Mouse (Mus musculus) heart, postnatal 14 days (tissue): ENCODE data around the gene Rassf2. TPM values are rescaled to one million over a fixed set of nuclear protein-coding genes. Genes with fewer than 3 reads are reported as not detected.

Source experiments
- total RNA-seq, 2 experiments: library from RNA; stranded (reverse); gene quantifications; 2 replicates each; pipeline ENCODE4 v1.2.3; 2021

Rassf2 gene
- total RNA-seq, 2 experiments from 2014 or later, result 13.7 to 17.8 TPM

Other genes starting within 250 kb of the Rassf2 start
- gene Erv3, start 170.5 kb downstream of the Rassf2 start, total RNA-seq, result not detected
- gene Prnp, start 120.3 kb downstream of the Rassf2 start, total RNA-seq, result 10 to 100 TPM; 81.6 to 88.1 TPM
- gene Prn, start 120.3 kb downstream of the Rassf2 start, total RNA-seq, result 1 to 10 TPM in 1 of 2 experiments, under 1 TPM in 1; 0.71 to 2.8 TPM
- gene Prnd, start 79.4 kb downstream of the Rassf2 start, total RNA-seq, result 10 to 100 TPM in 1 of 2 experiments, 1 to 10 TPM in 1; 3.2 to 10.4 TPM
- 10 to 100 TPM; 15.4 to 16.0 TPM for gene Slc23a2, start 114.8 kb upstream of the Rassf2 start, total RNA-seq
- gene Tmem230, start 217.5 kb upstream of the Rassf2 start, total RNA-seq, result 10 to 100 TPM; 20.2 to 23.7 TPM
- 10 to 100 TPM; 40.2 to 57.8 TPM for gene Pcna, start 223.1 kb upstream of the Rassf2 start, total RNA-seq
- 10 to 100 TPM; 80.1 to 91.4 TPM for gene Cds2, start 232.9 kb upstream of the Rassf2 start, total RNA-seq